Mouse (Mus musculus) hindbrain, embryonic 16.5 days (tissue): ENCODE data around the gene Gm17622. TPM values are rescaled to one million over a fixed set of nuclear protein-coding genes. Genes with fewer than 3 reads are reported as not detected.

Experiments
- ATAC-seq: fragments of 200-750 bp; cut with Nextera tagmentation; 2 replicates; pipeline ENCODE4 v1.8.0; 2017; ENCODE audit warnings: moderate TSS enrichment, moderate library complexity
- H3K27ac ChIP-seq: fragments of 300-500 bp; sonication (generic); 2 replicates; pipeline ENCODE4 v1.5.1; 2014; ENCODE audit warnings: low read depth, mild to moderate bottlenecking, control low read depth, low read length, moderate library complexity
- H3K27me3 ChIP-seq: fragments of 300-500 bp; sonication (generic); replicated peaks from 2 replicates; pipeline ENCODE4 v1.6.1; 2014; ENCODE audit warnings: low read length; ENCODE audit not compliant: control insufficient read depth, insufficient read depth
- H3K36me3 ChIP-seq: fragments of 300-500 bp; sonication (generic); 2 replicates; pipeline ENCODE4 v1.6.1; 2014; ENCODE audit warnings: mild to moderate bottlenecking, low read length, moderate library complexity, mixed read lengths; ENCODE audit not compliant: control insufficient read depth, insufficient read depth
- H3K4me1 ChIP-seq: fragments of 300-500 bp; sonication (generic); 2 replicates; pipeline ENCODE4 v1.6.1; 2014; ENCODE audit warnings: low read depth, low read length; ENCODE audit not compliant: control insufficient read depth, insufficient read depth
- H3K4me2 ChIP-seq: fragments of 300-500 bp; sonication (generic); 2 replicates; pipeline ENCODE4 v1.6.1; 2014; ENCODE audit warnings: mild to moderate bottlenecking, low read length, control low read depth, moderate library complexity
- H3K4me3 ChIP-seq: fragments of 300-500 bp; sonication (generic); 2 replicates; pipeline ENCODE4 v1.5.1; 2014; ENCODE audit warnings: mild to moderate bottlenecking, low read length, control low read depth, moderate library complexity
- H3K9ac ChIP-seq: fragments of 300-500 bp; sonication (generic); 2 replicates; pipeline ENCODE4 v1.6.1; 2014; ENCODE audit warnings: low read depth, mild to moderate bottlenecking, control low read depth, low read length, moderate library complexity
- H3K9me3 ChIP-seq: fragments of 300-500 bp; sonication (generic); 2 replicates; pipeline ENCODE4 v1.6.1; 2014; ENCODE audit warnings: mild to moderate bottlenecking, low read length, moderate library complexity; ENCODE audit not compliant: control insufficient read depth
- WGBS: fragments of 180-500 bp; shearing (Covaris S2); extraction: QIAGEN DNeasy Blood & Tissue Kit; methylation state at CpG from one replicate; pipeline ENCODE4 v1.1.7; 2014; 5-methylcytosine and 5-hydroxymethylcytosine counted together
- polyA plus RNA-seq: library from polyadenylated mRNA; unstranded; fragments of >200 nt; fragmentation: Nextera tagmentation; extraction: Ambion mirVana; gene quantifications from 2 replicates; pipeline ENCODE4 v1.2.1, GENCODE M21; 2015

The Gm17622 gene
- polyA plus RNA-seq, result not detected in 2 replicates

DNA sequence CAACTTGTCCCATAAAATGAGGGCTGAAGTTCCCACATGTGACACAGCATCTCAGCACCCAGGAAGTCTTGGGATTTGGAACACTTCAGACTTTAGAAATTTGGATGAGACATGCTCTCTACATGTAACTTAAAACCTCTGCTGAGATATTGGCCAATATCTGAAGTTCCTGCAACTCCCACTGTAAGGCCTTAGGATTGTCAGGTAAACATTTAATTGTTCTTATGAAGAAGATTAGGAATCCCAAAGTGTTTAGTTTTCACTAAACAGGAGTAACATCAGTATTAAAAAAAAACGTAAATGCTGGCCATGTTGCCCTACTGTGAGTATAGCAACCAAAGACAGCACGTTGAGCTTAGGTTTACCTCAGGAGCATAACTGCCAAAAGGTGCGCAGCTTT, at the start of gene Gm17622:
Gm17622 (plus strand) TSS at position 301 of the 400 bp plus-strand sequence.
- no peaks in the 10 kb centered on the region for H3K4me1 ChIP-seq
- peaks cover 7% of the 10 kb centered on the region for H3K36me3 ChIP-seq
- H3K27ac ChIP-seq, result no peak within 1 kb of the TSS
- no peak within 1 kb of the TSS for H3K4me3 ChIP-seq
- no peak within 1 kb of the TSS for H3K9ac ChIP-seq
- no peak within 1 kb of the TSS for H3K4me2 ChIP-seq
- H3K9me3 ChIP-seq, result 0 out of 2 replicates have a peak, but pooled peaks cover 2% of the 10 kb centered on the region
- 96% methylated on average over 3 of the region's 3 CpGs for WGBS
- no peaks in the 10 kb centered on the region for H3K27me3 ChIP-seq
- no peak for ATAC-seq

DNA sequence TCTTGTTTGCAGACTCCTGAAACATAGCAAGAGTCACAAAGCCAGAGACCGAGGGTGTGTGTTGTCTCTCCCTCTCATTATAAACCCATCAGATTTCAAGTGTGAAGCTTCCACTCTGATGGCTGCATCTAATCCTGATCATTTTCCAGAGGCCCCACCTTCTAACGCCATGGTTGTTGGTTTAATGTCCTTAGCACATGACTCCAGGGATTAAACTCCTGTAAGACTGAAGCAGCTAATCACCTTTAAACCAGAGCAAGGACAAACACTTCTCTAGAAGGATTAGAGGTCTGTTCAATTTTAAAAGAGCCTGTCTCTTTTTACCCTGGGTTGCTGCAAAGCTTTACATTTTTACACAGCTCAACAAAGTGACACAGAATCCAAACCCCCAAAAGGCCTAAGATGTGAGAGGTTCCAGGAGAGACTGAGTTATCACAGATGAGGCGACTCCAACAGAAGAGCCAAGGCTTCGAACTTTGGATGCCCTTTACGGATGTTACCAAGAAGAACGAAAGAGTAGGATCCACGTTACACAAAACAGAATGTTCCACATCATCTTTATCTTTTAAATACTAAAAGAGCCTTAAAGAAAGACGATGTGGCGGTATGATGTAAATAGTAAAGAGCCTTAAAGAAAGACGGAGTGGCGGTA, 40.2 kb upstream of the Gm17622 start:
- WGBS, result 87% methylated on average over 11 of the region's 11 CpGs
- no peak overlapping the region for H3K27ac ChIP-seq
- no peaks in the 10 kb centered on the region for H3K9me3 ChIP-seq
- no peak overlapping the region for H3K9ac ChIP-seq
- H3K4me2 ChIP-seq, result no peak overlapping the region
- no peaks in the 10 kb centered on the region for H3K4me1 ChIP-seq
- ATAC-seq, result no peak
- H3K36me3 ChIP-seq, result no peaks in the 10 kb centered on the region
- H3K27me3 ChIP-seq, result no peaks in the 10 kb centered on the region
- H3K4me3 ChIP-seq, result no peak overlapping the region

- 91% methylated on average over 7 of the region's 7 CpGs for WGBS
- no peak overlapping the region for H3K4me2 ChIP-seq
- H3K36me3 ChIP-seq, result no peaks in the 10 kb centered on the region
- H3K27me3 ChIP-seq, result no peaks in the 10 kb centered on the region
- H3K27ac ChIP-seq, result no peak overlapping the region
- no peak for ATAC-seq
- no peak overlapping the region for H3K4me3 ChIP-seq
- H3K4me1 ChIP-seq, result no peaks in the 10 kb centered on the region
- no peak overlapping the region for H3K9ac ChIP-seq
- no peaks in the 10 kb centered on the region for H3K9me3 ChIP-seq
Observed at GRCm38 (mm10) chr13:96450869-96451268, 39.7 kb upstream of the Gm17622 start.

DNA sequence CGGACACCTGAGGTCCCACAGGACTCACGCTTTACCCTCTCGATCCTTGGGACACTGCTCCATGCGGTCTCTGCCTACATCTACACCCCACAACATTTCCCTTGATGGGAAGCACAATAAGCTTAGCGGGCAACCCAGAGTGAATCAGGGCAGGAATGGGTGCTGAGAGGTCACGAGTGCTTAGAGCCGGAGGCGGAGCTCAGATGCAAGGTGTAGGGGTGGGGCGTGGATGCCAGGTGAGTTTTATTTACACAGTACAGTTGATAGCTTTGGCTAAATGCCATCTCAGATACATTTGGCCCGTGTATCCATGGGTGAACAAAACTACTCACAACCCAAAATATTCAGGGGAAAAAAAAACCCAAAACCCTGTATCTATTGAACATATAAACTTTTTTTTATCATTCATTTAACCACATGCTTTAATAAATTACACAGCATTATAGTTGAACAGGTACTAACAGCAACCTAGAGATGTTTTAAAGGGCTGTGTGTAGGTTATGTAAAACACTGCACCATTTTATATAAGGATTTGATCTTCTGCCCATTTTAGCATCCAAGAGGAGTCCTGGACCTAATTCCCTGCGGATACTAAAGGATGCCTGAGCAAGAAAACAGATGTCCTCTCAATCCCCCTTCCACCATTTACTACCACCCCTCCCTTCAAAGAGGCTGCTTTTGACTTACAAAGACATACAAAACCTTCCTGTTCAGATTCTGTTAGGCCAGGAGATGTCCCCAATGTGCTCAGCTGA, 39.0 kb upstream of the Gm17622 start:
- 93% methylated on average over 11 of the region's 11 CpGs for WGBS
- no peak overlapping the region for H3K27ac ChIP-seq
- no peaks in the 10 kb centered on the region for H3K36me3 ChIP-seq

GRCm38 (mm10) chr13:96452621-96453020, 37.9 kb upstream of the Gm17622 start:
- WGBS, result 92% methylated on average over 3 of the region's 3 CpGs
- H3K27me3 ChIP-seq, result no peaks in the 10 kb centered on the region
- no peak overlapping the region for H3K9ac ChIP-seq

More for the DNA sequence above, 39.0 kb upstream of the Gm17622 start:
- Histone ChIP-seq H3K4me3 (no peak overlapping the region), H3K4me2 (no peak overlapping the region), H3K9me3 (no peaks in the 10 kb centered on the region), H3K27me3 (no peaks in the 10 kb centered on the region), H3K4me1 (no peaks in the 10 kb centered on the region), H3K9ac (no peak overlapping the region)
- no peak for ATAC-seq

GRCm38 (mm10) chr13:96454288-96454687, 36.2 kb upstream of the Gm17622 start:
- Histone ChIP-seq H3K9me3 (no peaks in the 10 kb centered on the region), H3K27ac (no peak overlapping the region), H3K9ac (no peak overlapping the region), H3K4me2 (no peak overlapping the region), H3K4me3 (no peak overlapping the region), H3K27me3 (no peaks in the 10 kb centered on the region), H3K4me1 (no peaks in the 10 kb centered on the region), H3K36me3 (no peaks in the 10 kb centered on the region)
- ATAC-seq, result no peak
- 73% methylated on average over 3 of the region's 3 CpGs for WGBS

More at GRCm38 (mm10) chr13:96452621-96453020, 37.9 kb upstream of the Gm17622 start:
- H3K4me2 ChIP-seq, result no peak overlapping the region
- no peaks in the 10 kb centered on the region for H3K4me1 ChIP-seq
- no peak for ATAC-seq
- no peak overlapping the region for H3K27ac ChIP-seq
- H3K9me3 ChIP-seq, result no peaks in the 10 kb centered on the region
- no peak overlapping the region for H3K4me3 ChIP-seq
- H3K36me3 ChIP-seq, result no peaks in the 10 kb centered on the region

DNA sequence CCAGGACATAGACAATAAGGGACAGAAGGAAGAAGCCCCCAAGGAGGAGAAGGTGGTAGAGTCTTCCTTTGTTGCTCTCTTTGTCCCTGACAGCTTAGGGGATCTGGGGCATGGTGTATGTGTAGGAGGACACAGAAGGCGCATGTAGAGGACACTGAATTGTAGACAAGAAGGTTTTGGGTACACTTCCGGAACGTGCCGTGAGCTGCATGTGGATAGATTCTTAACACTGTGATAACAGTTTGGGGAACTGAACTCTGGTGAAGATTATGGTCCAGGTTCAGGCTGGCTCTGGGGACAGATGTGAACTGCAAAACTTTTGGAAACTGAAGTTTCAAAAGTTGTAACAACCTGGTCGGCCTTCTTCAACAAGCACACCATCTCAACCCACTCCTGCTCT, 33.0 kb upstream of the Gm17622 start:
- Histone ChIP-seq H3K9me3 (no peaks in the 10 kb centered on the region), H3K27me3 (no peaks in the 10 kb centered on the region), H3K36me3 (no peaks in the 10 kb centered on the region), H3K9ac (no peak overlapping the region), H3K27ac (no peak overlapping the region), H3K4me1 (no peaks in the 10 kb centered on the region), H3K4me2 (no peak overlapping the region), H3K4me3 (no peak overlapping the region)
- ATAC-seq, result no peak
- WGBS, result 95% methylated on average over 5 of the region's 5 CpGs

- Histone ChIP-seq H3K27ac (no peak overlapping the region), H3K27me3 (no peaks in the 10 kb centered on the region), H3K4me2 (no peak overlapping the region), H3K4me1 (no peaks in the 10 kb centered on the region), H3K9me3 (no peaks in the 10 kb centered on the region), H3K4me3 (no peak overlapping the region), H3K36me3 (no peaks in the 10 kb centered on the region), H3K9ac (no peak overlapping the region)
- WGBS, result 77% methylated on average over 5 of the region's 5 CpGs
- ATAC-seq, result peak; percentile 52
Observed at GRCm38 (mm10) chr13:96458018-96458417, 32.5 kb upstream of the Gm17622 start.

GRCm38 (mm10) chr13:96458606-96459005, 31.9 kb upstream of the Gm17622 start:
- 80% methylated on average over 4 of the region's 4 CpGs for WGBS
- H3K9me3 ChIP-seq, result no peaks in the 10 kb centered on the region
- ATAC-seq, result no peak

More at GRCm38 (mm10) chr13:96458606-96459005, 31.9 kb upstream of the Gm17622 start:
- Histone ChIP-seq H3K9ac (no peak overlapping the region), H3K4me3 (no peak overlapping the region), H3K36me3 (no peaks in the 10 kb centered on the region), H3K4me1 (no peaks in the 10 kb centered on the region), H3K27me3 (no peaks in the 10 kb centered on the region), H3K27ac (no peak overlapping the region), H3K4me2 (no peak overlapping the region)
